Mouse (Mus musculus): ENCODE data around the gene Brd3. TPM values are rescaled to one million over a fixed set of nuclear protein-coding genes. Genes with fewer than 3 reads are reported as not detected.

Gene Brd3
- polyA plus RNA-seq, 1 experiment from 2014 or later, result 124 TPM

GRCm38 (mm10) chr2:27417648-27418153, 89.8 kb downstream of the Brd3 start:
- 53% methylated on average over 5 of the region's 5 CpGs for WGBS

GRCm38 (mm10) chr2:27416425-27416824, 91.0 kb downstream of the Brd3 start:
- Histone ChIP-seq H3K4me3 (replicated peaks) (no peak overlapping the region), H3K9ac (no peak overlapping the region), H3K27ac (peak overlapping the region; percentile 23; the same call in 1 of the 2 replicates), H3K4me2 (no peak overlapping the region), H3K4me1 (peaks cover 87% of the 10 kb centered on the region), H3K36me3 (no peaks in the 10 kb centered on the region), H3K9me3 (replicated peaks) (no peaks in the 10 kb centered on the region), H3K27me3 (no peaks in the 10 kb centered on the region)
- no peak for ATAC-seq (replicated peaks; ENCODE audit: low FRiP score)
- WGBS, result 17% methylated on average over 3 of the region's 3 CpGs

More at GRCm38 (mm10) chr2:27417648-27418153, 89.8 kb downstream of the Brd3 start:
- H3K36me3 ChIP-seq, result no peaks in the 10 kb centered on the region
- no peaks in the 10 kb centered on the region for H3K27me3 ChIP-seq
- H3K9me3 ChIP-seq (replicated peaks), result no peaks in the 10 kb centered on the region
- peak overlapping the region; percentile 79 for H3K27ac ChIP-seq
- H3K4me2 ChIP-seq, result no peak overlapping the region
- no peak overlapping the region for H3K4me3 ChIP-seq (replicated peaks)
- peaks cover 80% of the 10 kb centered on the region for H3K4me1 ChIP-seq
- no peak for ATAC-seq (replicated peaks; ENCODE audit: low FRiP score)
- no peak overlapping the region for H3K9ac ChIP-seq

DNA sequence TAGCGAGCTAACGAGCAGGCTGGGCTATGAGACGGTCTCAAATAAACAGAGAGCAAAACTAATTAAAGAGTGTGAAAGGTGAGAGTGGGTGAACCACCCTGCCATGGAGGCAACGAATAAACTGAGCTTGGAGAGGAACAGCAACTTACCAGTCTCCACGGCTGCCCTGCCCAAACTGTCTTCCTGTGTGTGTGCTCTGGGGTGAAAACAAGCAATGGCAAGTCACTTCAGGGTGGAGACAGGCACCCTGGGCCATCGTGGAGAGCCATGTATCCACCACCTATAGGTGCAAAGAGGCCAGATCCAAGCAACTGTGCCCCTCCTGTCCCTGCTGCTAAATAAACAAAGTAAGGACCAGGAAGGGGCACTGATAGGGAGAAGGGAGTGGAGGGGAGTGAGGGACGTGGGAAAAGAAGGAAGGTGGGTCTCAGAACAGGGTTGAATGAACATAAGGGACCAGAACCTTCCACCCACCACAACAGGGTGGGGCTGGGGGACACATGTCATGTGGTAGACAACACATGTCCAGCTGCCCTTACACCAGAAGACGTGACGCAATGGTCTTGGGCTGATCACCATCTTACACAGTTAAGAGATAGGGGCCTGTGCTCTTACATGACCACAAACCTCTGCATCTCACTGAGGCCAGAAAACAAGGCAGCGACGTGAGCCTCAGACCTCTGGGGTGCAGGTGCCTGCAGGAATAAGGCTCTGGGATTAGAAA, 92.2 kb downstream of the Brd3 start:
- 65% methylated on average over 11 of the region's 11 CpGs for WGBS
- ATAC-seq (replicated peaks; ENCODE audit: low FRiP score), result no peak
- peak overlapping the region; percentile 7; the same call in 1 of the 2 replicates for H3K27ac ChIP-seq
- H3K27me3 ChIP-seq, result no peaks in the 10 kb centered on the region
- no peaks in the 10 kb centered on the region for H3K9me3 ChIP-seq (replicated peaks)
- H3K4me1 ChIP-seq, result peaks cover 92% of the 10 kb centered on the region
- H3K4me3 ChIP-seq (replicated peaks), result no peak overlapping the region
- no peak overlapping the region for H3K4me2 ChIP-seq
- H3K9ac ChIP-seq, result no peak overlapping the region
- H3K36me3 ChIP-seq, result no peaks in the 10 kb centered on the region

DNA sequence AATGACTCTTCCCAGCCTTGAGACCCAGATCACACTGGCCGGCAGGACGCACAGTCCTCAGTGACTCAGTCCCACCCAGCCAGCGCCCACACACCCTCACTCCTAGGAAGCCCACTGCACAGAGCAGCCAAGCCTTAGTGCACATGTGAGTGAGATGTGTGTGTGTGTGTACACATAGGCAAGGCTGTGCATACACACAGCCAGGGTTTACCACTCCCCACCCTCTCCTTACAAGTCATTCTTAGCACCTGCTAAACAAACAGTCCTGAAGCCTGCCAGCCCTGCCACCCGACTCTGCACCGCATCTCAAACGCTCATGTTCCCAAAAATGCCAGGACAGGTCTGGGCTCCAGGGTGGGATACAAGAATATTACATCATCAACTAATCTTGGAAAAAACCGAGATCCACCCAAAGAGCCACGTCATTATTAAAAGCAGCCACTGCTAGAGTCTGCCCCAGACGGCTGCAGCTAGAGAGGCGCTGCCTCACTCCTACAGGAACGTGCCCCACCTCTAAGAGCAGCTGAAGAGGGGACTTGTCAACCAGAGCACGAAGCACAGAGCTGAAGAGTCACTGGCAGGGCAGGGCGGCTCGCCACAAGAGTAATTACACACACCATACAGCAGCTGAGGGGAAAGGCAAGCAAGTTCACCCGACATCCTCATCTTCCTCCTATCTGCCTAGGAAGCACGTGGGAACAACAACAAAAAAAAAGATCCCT, 93.4 kb downstream of the Brd3 start:
- Histone ChIP-seq H3K36me3 (no peaks in the 10 kb centered on the region), H3K9me3 (replicated peaks) (no peaks in the 10 kb centered on the region), H3K27me3 (no peaks in the 10 kb centered on the region), H3K27ac (peak overlapping the region; percentile 7; the same call in 1 of the 2 replicates), H3K4me2 (no peak overlapping the region), H3K9ac (no peak overlapping the region), H3K4me1 (peaks cover 81% of the 10 kb centered on the region), H3K4me3 (replicated peaks) (no peak overlapping the region)
- 31% methylated on average over 16 of the region's 16 CpGs for WGBS
- ATAC-seq (replicated peaks; ENCODE audit: low FRiP score), result no peak

GRCm38 (mm10) chr2:27413582-27413935, 93.9 kb downstream of the Brd3 start:
- no peak overlapping the region for H3K4me2 ChIP-seq
- no peak overlapping the region for H3K27ac ChIP-seq
- H3K9me3 ChIP-seq (replicated peaks), result no peaks in the 10 kb centered on the region
- no peak overlapping the region for H3K9ac ChIP-seq
- 59% methylated on average over 2 of the region's 2 CpGs for WGBS
- H3K4me3 ChIP-seq (replicated peaks), result no peak overlapping the region
- ATAC-seq (replicated peaks; ENCODE audit: low FRiP score), result no peak
- H3K4me1 ChIP-seq, result peaks cover 76% of the 10 kb centered on the region
- H3K27me3 ChIP-seq, result no peaks in the 10 kb centered on the region
- H3K36me3 ChIP-seq, result no peaks in the 10 kb centered on the region

DNA sequence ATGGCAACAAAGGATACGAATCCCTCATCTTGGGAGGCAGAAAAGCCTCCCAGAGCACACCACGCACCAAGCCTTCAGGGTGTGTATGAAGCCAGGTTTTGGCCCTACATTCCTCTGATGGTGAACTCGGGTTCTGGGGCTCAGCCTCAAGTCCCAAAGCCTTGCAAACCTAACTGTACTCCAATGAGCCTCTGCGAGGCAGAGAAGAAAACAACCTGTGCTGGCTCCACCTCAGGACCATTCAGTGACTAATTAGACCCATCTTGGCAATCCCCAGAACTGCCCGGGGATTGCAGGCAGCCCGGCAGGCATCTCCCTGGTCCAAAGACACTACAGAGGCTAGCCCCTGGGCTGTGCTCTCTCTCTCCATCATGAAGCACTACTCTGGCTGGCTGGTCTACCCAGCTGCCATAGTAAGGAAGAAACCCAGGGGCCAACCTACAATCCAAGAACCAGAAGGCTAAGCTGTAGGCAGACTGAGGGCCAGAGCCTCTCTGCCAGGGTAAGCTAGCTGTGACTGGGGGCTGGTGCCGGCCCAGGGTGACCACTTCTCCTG, 95.1 kb downstream of the Brd3 start:
- Histone ChIP-seq H3K9ac (no peak overlapping the region), H3K4me2 (peak overlapping the region; percentile 34), H3K36me3 (no peaks in the 10 kb centered on the region), H3K4me3 (replicated peaks) (no peak overlapping the region), H3K4me1 (peaks cover 74% of the 10 kb centered on the region), H3K27ac (peak overlapping the region; percentile 83), H3K9me3 (replicated peaks) (no peaks in the 10 kb centered on the region), H3K27me3 (no peaks in the 10 kb centered on the region)
- no peak for ATAC-seq (replicated peaks; ENCODE audit: low FRiP score)
- WGBS, result 12% methylated on average over 7 of the region's 7 CpGs

DNA sequence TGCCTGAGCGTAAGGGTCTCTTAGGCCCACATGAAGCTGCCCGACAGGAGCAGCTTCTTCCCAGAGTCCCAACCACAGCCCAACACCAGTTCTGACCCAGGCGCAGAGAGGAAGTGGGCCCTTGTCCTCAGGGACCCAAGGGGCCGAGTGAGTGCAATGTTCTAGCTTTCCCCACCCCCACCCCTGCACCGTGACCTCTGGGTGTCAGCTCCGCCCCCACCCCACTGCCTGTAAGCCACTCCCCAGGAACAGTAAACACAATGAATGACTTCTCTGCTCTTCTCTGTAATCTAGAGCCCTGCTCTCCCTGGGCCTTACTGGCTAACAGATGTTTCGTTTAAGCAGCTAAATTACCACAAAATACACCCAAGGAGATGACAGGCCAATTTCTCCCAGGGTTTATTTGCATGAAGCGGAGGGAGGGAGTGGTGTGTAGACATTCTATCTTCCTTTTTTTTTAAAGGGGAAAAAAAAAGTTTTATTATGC, 95.7 kb downstream of the Brd3 start:
- no peak overlapping the region for H3K4me3 ChIP-seq (replicated peaks)
- 16% methylated on average over 8 of the region's 8 CpGs for WGBS
- H3K4me1 ChIP-seq, result peaks cover 76% of the 10 kb centered on the region
- no peaks in the 10 kb centered on the region for H3K9me3 ChIP-seq (replicated peaks)
- H3K36me3 ChIP-seq, result no peaks in the 10 kb centered on the region
- no peaks in the 10 kb centered on the region for H3K27me3 ChIP-seq
- H3K4me2 ChIP-seq, result peak overlapping the region; percentile 34
- no peak overlapping the region for H3K9ac ChIP-seq
- ATAC-seq (replicated peaks; ENCODE audit: low FRiP score), result peak; percentile 82
- peak overlapping the region; percentile 83 for H3K27ac ChIP-seq

DNA sequence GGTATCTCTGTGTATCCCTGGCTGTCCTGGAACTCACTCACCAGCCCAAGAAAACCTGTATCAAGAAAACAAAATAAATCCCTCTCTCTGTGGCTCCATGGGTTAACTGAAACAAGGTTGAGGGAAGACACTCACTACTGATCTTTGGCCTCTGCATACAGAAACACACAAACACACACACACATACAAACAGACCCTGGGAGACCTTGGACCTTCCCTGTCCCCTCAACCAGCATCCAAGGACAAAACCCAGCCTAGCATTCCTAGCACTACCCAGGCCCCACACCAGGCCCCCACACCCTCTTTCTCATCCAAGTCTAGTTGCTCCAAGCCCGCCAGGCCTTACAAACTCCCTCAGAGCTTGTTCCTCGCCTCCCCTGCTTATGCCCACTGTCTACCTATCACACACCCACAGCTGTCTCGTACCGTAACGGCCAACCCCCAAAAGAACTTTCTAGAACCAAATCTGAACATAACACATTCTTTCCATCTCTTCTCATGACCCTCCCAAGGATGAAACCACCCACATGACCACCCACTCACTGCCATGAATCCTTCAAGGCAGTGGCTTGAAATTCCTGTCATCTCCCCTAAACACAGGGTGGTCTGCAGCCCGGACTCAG, 96.8 kb downstream of the Brd3 start:
- Histone ChIP-seq H3K27me3 (no peaks in the 10 kb centered on the region), H3K4me1 (peaks cover 74% of the 10 kb centered on the region), H3K9ac (no peak overlapping the region), H3K36me3 (no peaks in the 10 kb centered on the region), H3K4me2 (no peak overlapping the region), H3K9me3 (replicated peaks) (no peaks in the 10 kb centered on the region), H3K4me3 (replicated peaks) (no peak overlapping the region), H3K27ac (peak overlapping the region; percentile 83)
- ATAC-seq (replicated peaks; ENCODE audit: low FRiP score), result no peak
- WGBS, result 71% methylated on average over 6 of the region's 6 CpGs

GRCm38 (mm10) chr2:27408194-27408593, 99.3 kb downstream of the Brd3 start:
- Histone ChIP-seq H3K9ac (no peak overlapping the region), H3K4me3 (replicated peaks) (no peak overlapping the region), H3K27ac (no peak overlapping the region), H3K36me3 (no peaks in the 10 kb centered on the region), H3K27me3 (no peaks in the 10 kb centered on the region), H3K9me3 (replicated peaks) (no peaks in the 10 kb centered on the region), H3K4me1 (peaks cover 74% of the 10 kb centered on the region), H3K4me2 (no peak overlapping the region)
- 64% methylated on average over 3 of the region's 3 CpGs for WGBS
- ATAC-seq (replicated peaks; ENCODE audit: low FRiP score), result no peak

- no peak for ATAC-seq (replicated peaks; ENCODE audit: low FRiP score)
- H3K27me3 ChIP-seq, result no peaks in the 10 kb centered on the region
- no peaks in the 10 kb centered on the region for H3K9me3 ChIP-seq (replicated peaks)
- WGBS, result 63% methylated on average over 5 of the region's 5 CpGs
- H3K27ac ChIP-seq, result no peak overlapping the region
- no peak overlapping the region for H3K9ac ChIP-seq
- no peak overlapping the region for H3K4me3 ChIP-seq (replicated peaks)
- no peak overlapping the region for H3K4me2 ChIP-seq
- no peaks in the 10 kb centered on the region for H3K36me3 ChIP-seq
- H3K4me1 ChIP-seq, result peaks cover 63% of the 10 kb centered on the region
These were observed 100.5 kb downstream of the Brd3 start for GRCm38 (mm10) chr2:27406928-27407327.

GRCm38 (mm10) chr2:27405094-27405884, 102.2 kb downstream of the Brd3 start:
- H3K4me1 ChIP-seq, result peaks cover 48% of the 10 kb centered on the region
- no peak for ATAC-seq (replicated peaks; ENCODE audit: low FRiP score)
- H3K4me3 ChIP-seq (replicated peaks), result no peak overlapping the region
- H3K9ac ChIP-seq, result no peak overlapping the region
- WGBS, result 40% methylated on average over 5 of the region's 5 CpGs
- peak overlapping the region; percentile 25; the same call in 1 of the 2 replicates for H3K27ac ChIP-seq
- no peak overlapping the region for H3K4me2 ChIP-seq
- H3K36me3 ChIP-seq, result no peaks in the 10 kb centered on the region
- H3K27me3 ChIP-seq, result no peaks in the 10 kb centered on the region
- H3K9me3 ChIP-seq (replicated peaks), result no peaks in the 10 kb centered on the region
